Mouse (Mus musculus) C2C12 (cell line): ENCODE data around the gene Phkg2.

ENCODE experiments used
- CEBPB ChIP-seq: IDR thresholded peaks from one replicate; pipeline ENCODE4 v1.6.1; 2011; ENCODE audit warnings: low read depth, mild to moderate bottlenecking, control low read depth, moderate library complexity
- CTCF ChIP-seq: IDR thresholded peaks from one replicate; pipeline ENCODE4 v1.5.1; 2011; ENCODE audit not compliant: control insufficient read depth, insufficient read depth, insufficient read length
- FOSL1 ChIP-seq: IDR thresholded peaks from one replicate; pipeline ENCODE4 v1.8.0; 2011; ENCODE audit warnings: mild to moderate bottlenecking, low read length; ENCODE audit not compliant: poor library complexity, insufficient read depth, severe bottlenecking
- MAX ChIP-seq: IDR thresholded peaks from one replicate; pipeline ENCODE4 v1.6.1; 2011; ENCODE audit warnings: mild to moderate bottlenecking, control low read depth
- MYOD1 ChIP-seq: IDR thresholded peaks from one replicate; pipeline ENCODE4 v1.6.1; 2011; ENCODE audit warnings: low read depth; ENCODE audit not compliant: control insufficient read depth, insufficient read length
- MYOG ChIP-seq: IDR thresholded peaks from one replicate; pipeline ENCODE4 v1.6.1; 2011; ENCODE audit not compliant: control insufficient read depth, insufficient read length; ENCODE audit errors: extremely low read depth
- USF1 ChIP-seq: IDR thresholded peaks from one replicate; pipeline ENCODE4 v1.6.1; 2011; ENCODE audit warnings: low read depth, mild to moderate bottlenecking, control low read depth, moderate library complexity

DNA sequence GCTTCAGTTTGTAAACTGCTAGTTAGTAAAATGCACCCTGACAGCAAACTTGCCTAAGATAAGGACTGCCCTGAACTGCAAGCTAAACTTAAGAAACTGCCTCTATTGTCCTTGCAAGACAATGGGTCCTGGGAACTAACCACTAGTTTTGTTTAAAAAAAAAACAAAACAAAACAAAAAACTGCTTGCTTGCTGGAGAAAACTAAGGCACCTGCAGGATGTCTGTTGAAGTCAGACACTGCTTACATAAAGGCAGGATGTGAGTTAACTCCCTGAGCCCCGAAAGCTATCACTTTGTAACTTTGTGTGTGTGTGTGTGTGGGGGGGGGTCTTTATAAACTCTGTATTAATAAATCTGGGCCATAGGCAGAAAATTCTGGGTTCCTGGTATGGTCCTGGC lies 43.7 kb downstream of the Phkg2 start:
- TF ChIP-seq MYOD1 (no peak), CTCF (no peak), CEBPB (no peak), USF1 (no peak), MAX (no peak), FOSL1 (no peak), MYOG (no peak)
